Mouse (Mus musculus) ES-Bruce4 (cell line): ENCODE results near the gene Cdc14b. TPM values are rescaled to one million over a fixed set of nuclear protein-coding genes. Genes with fewer than 3 reads are reported as not detected.

ENCODE experiments used
- H3K27ac ChIP-seq: 2 replicates; pipeline ENCODE4 v1.5.1; 2012; ENCODE audit warnings: low read length, inconsistent platforms; ENCODE audit not compliant: insufficient read depth
- H3K27me3 ChIP-seq: 2 replicates; pipeline ENCODE4 v1.6.1; 2012; ENCODE audit warnings: mild to moderate bottlenecking, low read length, inconsistent platforms; ENCODE audit not compliant: control insufficient read depth, poor library complexity, insufficient read depth, severe bottlenecking
- H3K36me3 ChIP-seq: 2 replicates; pipeline ENCODE4 v1.6.1; 2012; ENCODE audit warnings: inconsistent platforms, mild to moderate bottlenecking, low read length, moderate library complexity; ENCODE audit not compliant: control insufficient read depth, poor library complexity, insufficient read depth, severe bottlenecking
- H3K4me1 ChIP-seq: one replicate; pipeline ENCODE4 v1.8.1; 2011; ENCODE audit warnings: low read length; ENCODE audit not compliant: control insufficient read depth, insufficient read depth
- H3K4me3 ChIP-seq: 2 replicates; pipeline ENCODE4 v1.5.1; 2011; ENCODE audit warnings: low read depth, mild to moderate bottlenecking, low read length
- H3K9ac ChIP-seq: 2 replicates; pipeline ENCODE4 v1.6.1; 2012; ENCODE audit warnings: low read depth, mild to moderate bottlenecking, inconsistent platforms; ENCODE audit not compliant: poor library complexity, severe bottlenecking
- H3K9me3 ChIP-seq: replicated peaks from 2 replicates; pipeline ENCODE4 v1.6.1; 2012; ENCODE audit warnings: mild to moderate bottlenecking, low read length, inconsistent platforms; ENCODE audit not compliant: control insufficient read depth, poor library complexity, insufficient read depth, severe bottlenecking
- CTCF ChIP-seq: IDR thresholded peaks from one replicate; pipeline ENCODE4 v1.8.1; 2011; ENCODE audit warnings: low read depth, low read length
- EP300 ChIP-seq: IDR thresholded peaks from 2 replicates; pipeline ENCODE4 v1.6.1; 2011; ENCODE audit warnings: low read depth, low read length; ENCODE audit not compliant: insufficient read depth
- POLR2A ChIP-seq: IDR thresholded peaks from one replicate; pipeline ENCODE4 v1.8.1; 2011; ENCODE audit warnings: low read length; ENCODE audit not compliant: insufficient read depth
- polyA plus RNA-seq: library from polyadenylated mRNA; stranded (reverse); fragments of >200 nt; gene quantifications from 2 replicates; pipeline ENCODE4 v1.2.4, GENCODE M21; 2011; ENCODE audit warnings: low read depth; ENCODE audit not compliant: missing spikeins, insufficient read depth, insufficient read length

Cdc14b gene
- polyA plus RNA-seq, 1 experiment: 30.4 TPM

DNA sequence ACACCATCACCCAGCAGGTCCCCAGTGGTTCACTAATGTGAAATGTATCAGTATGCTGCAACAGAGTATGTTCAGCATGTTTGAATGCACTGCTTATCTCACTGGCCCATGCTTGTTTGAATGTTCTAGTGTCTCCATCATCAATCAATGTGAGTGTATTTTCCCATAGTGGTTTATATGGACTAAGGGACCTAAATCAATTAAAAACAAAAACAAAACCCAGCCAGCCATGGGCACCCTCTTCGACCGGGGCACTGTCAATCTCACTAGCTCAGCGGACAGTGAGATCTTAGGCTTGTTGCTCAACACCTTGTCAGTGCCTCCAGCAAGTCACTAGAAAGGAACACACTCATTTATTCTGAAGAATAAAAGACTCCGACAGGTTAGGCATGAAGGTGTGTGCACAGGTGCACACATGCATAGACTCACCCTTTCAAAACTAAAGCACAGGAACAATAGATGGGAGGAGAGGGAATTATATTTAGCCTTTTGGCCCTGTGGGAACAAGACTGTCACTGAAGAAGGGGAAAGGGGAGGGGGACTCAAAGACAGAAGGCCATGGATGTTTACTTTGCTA lies 30.3 kb downstream of the Cdc14b start:
- no peak for TF ChIP-seq CTCF
- no peak for TF ChIP-seq POLR2A
- TF ChIP-seq EP300: no peak
- Histone ChIP-seq H3K36me3 (no peaks in the 10 kb centered on the region), H3K4me1 (no peaks in the 10 kb centered on the region), H3K27ac (no peak overlapping the region), H3K4me3 (no peak overlapping the region), H3K9ac (no peak overlapping the region), H3K27me3 (no peaks in the 10 kb centered on the region), H3K9me3 (no peaks in the 10 kb centered on the region)

- Histone ChIP-seq H3K9ac (no peak overlapping the region), H3K36me3 (no peaks in the 10 kb centered on the region), H3K4me3 (no peak overlapping the region), H3K27ac (no peak overlapping the region), H3K4me1 (no peaks in the 10 kb centered on the region), H3K9me3 (no peaks in the 10 kb centered on the region), H3K27me3 (no peaks in the 10 kb centered on the region)
- TF ChIP-seq CTCF: no peak
- no peak for TF ChIP-seq POLR2A
- no peak for TF ChIP-seq EP300
Measured at GRCm38 (mm10) chr13:64242721-64243120, 32.4 kb downstream of the Cdc14b start.

DNA sequence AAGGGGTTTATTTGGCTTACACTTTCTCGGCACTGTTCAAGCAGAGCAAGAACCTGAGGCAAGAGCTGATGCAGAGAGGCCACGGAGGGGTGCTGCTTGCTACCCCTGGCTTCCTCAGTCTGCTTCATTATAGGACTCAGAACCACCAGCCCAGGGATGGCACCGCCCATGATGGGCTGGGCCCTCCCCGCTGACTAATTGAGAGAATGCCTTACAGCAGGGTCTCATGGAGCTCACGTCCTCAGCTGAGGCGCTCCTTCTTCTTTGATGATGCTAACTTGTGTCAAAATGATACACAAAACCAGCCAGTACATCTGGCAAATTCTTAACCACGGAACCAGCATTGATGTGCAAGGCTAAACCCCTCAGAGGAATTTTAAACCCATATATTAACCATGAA lies 34.5 kb downstream of the Cdc14b start:
- no peaks in the 10 kb centered on the region for H3K4me1 ChIP-seq
- no peaks in the 10 kb centered on the region for H3K27me3 ChIP-seq
- no peak overlapping the region for H3K9ac ChIP-seq
- no peaks in the 10 kb centered on the region for H3K36me3 ChIP-seq
- TF ChIP-seq POLR2A (no peak), EP300 (no peak), CTCF (no peak)
- no peaks in the 10 kb centered on the region for H3K9me3 ChIP-seq
- H3K4me3 ChIP-seq: no peak overlapping the region
- no peak overlapping the region for H3K27ac ChIP-seq

GRCm38 (mm10) chr13:64237681-64238157 lies 37.4 kb downstream of the Cdc14b start:
- Histone ChIP-seq H3K4me3 (no peak overlapping the region), H3K27me3 (no peaks in the 10 kb centered on the region), H3K9me3 (no peaks in the 10 kb centered on the region), H3K27ac (no peak overlapping the region), H3K9ac (no peak overlapping the region), H3K36me3 (no peaks in the 10 kb centered on the region), H3K4me1 (no peaks in the 10 kb centered on the region)
- no peak for TF ChIP-seq CTCF
- TF ChIP-seq POLR2A: no peak
- no peak for TF ChIP-seq EP300

DNA sequence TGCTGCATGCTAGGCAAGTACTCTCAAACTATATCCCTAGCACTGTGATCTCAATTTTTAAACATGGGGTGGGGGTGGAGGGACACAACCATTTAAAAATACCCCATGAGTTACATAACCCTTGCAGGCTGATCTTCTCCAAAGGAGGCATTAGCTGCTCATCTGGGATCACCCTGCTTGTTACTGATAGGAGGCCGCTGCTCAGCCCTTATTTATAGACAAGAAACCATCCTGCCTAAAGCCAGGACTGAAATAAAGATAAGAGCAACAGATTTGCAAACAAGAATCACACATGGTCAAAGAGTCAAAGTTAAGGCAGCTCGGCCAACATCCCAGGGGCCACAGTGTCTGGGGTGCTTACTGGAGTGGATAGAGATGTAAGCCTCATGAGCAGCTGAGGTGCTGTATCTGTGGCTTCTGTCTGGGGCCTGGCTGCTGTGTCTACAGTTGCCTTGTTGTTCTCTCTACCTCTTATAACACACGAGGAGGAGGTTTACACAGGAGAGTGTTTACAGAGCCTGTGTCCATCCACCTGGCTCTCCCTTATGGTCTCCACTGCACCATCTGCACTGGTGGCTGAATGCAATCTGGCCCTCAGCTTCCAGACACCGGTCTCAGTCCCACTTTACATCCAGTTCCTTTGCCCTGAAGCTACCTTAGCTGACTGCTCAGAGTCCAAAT lies 38.0 kb downstream of the Cdc14b start:
- H3K27me3 ChIP-seq: no peaks in the 10 kb centered on the region
- H3K9me3 ChIP-seq: no peaks in the 10 kb centered on the region
- no peak overlapping the region for H3K9ac ChIP-seq
- no peaks in the 10 kb centered on the region for H3K36me3 ChIP-seq
- no peaks in the 10 kb centered on the region for H3K4me1 ChIP-seq
- H3K27ac ChIP-seq: no peak overlapping the region
- TF ChIP-seq POLR2A (no peak), EP300 (no peak), CTCF (no peak)
- no peak overlapping the region for H3K4me3 ChIP-seq

DNA sequence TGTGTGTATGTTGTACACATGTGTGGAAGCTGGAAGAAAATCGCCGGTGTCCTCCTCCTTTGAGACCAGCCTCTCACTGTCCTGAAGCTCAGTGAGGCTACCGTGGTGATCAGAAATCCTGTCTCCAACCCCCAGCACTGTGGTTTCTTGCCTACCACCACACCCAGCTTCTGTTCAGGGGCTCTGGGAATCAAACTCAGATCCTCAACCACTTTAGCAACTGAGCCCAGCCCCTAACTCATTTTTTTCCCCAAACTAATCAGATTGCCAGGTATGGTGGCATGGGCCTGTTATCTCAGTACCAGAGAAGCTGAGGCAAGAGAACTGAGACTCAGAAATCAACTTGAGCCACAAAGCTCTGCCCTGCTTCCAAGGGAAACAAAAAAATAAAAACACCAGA lies 39.3 kb downstream of the Cdc14b start:
- no peaks in the 10 kb centered on the region for H3K9me3 ChIP-seq
- no peak overlapping the region for H3K4me3 ChIP-seq
- no peaks in the 10 kb centered on the region for H3K27me3 ChIP-seq
- TF ChIP-seq EP300 (no peak), CTCF (no peak), POLR2A (no peak)
- no peak overlapping the region for H3K27ac ChIP-seq
- no peaks in the 10 kb centered on the region for H3K4me1 ChIP-seq
- no peak overlapping the region for H3K9ac ChIP-seq
- no peaks in the 10 kb centered on the region for H3K36me3 ChIP-seq
